ENCODE assay signal across 25 mouse cellular contexts in genomic region chr1:100973713-100974112, GRCm38 (mm10).
"Had no signal": no experiment of that assay in that cellular context is flagged by ENCODE, and none has a peak within 500 bp of the region (broad histone marks: within the 10 kb centered on the region; RNA-seq: fewer than 3 reads in every experiment).

No protein-coding gene starts in this region.

- DNase-seq: cerebellum, adult 9-10 months; cerebellum, adult 9-11 months; cerebellum, postnatal 10 days; cerebellum, postnatal 14 days; cerebellum, postnatal 25 days; cerebellum, postnatal 36 days; embryo, embryonic 11 days; forebrain, postnatal 0 days; gastrocnemius, adult 2 months; gastrocnemius, postnatal 10 days; gastrocnemius, postnatal 14 days; gastrocnemius, postnatal 25 days; gastrocnemius, postnatal 36 days; heart, adult 11 months; heart, adult 18-20 months; heart, adult 2 months had no signal

- H3K9ac ChIP-seq: embryonic facial prominence, embryonic 12.5 days; embryonic facial prominence, embryonic 13.5 days; embryonic facial prominence, embryonic 15.5 days; forebrain, embryonic 12.5 days; forebrain, embryonic 13.5 days; forebrain, embryonic 15.5 days; forebrain, postnatal 0 days had no signal

- H3K27me3 ChIP-seq: embryonic facial prominence, embryonic 12.5 days; embryonic facial prominence, embryonic 13.5 days; embryonic facial prominence, embryonic 15.5 days; forebrain, embryonic 12.5 days; forebrain, embryonic 13.5 days; forebrain, embryonic 15.5 days had no signal

- H3K9me3 ChIP-seq: embryonic facial prominence, embryonic 10.5 days; embryonic facial prominence, embryonic 12.5 days; embryonic facial prominence, embryonic 13.5 days; embryonic facial prominence, embryonic 15.5 days; forebrain, embryonic 10.5 days; forebrain, embryonic 12.5 days; forebrain, embryonic 13.5 days; forebrain, embryonic 15.5 days had no signal

- H3K4me1 ChIP-seq: embryonic facial prominence, embryonic 10.5 days; embryonic facial prominence, embryonic 12.5 days; embryonic facial prominence, embryonic 13.5 days; embryonic facial prominence, embryonic 15.5 days; forebrain, embryonic 10.5 days; forebrain, embryonic 12.5 days; forebrain, embryonic 13.5 days; forebrain, embryonic 15.5 days had no signal

- H3K27ac ChIP-seq: embryonic facial prominence, embryonic 10.5 days; embryonic facial prominence, embryonic 12.5 days; embryonic facial prominence, embryonic 13.5 days; embryonic facial prominence, embryonic 15.5 days; forebrain, embryonic 10.5 days; forebrain, embryonic 12.5 days; forebrain, embryonic 13.5 days; forebrain, embryonic 15.5 days; gastrocnemius, adult 2 months; heart, adult 2 months had no signal

- H3K4me3 ChIP-seq: embryonic facial prominence, embryonic 10.5 days; embryonic facial prominence, embryonic 12.5 days; embryonic facial prominence, embryonic 13.5 days; embryonic facial prominence, embryonic 15.5 days; erythroblast, embryonic 14.5 days; forebrain, embryonic 10.5 days; forebrain, embryonic 12.5 days; forebrain, embryonic 13.5 days; forebrain, embryonic 15.5 days; gastrocnemius, adult 2 months; heart, adult 2 months had no signal

- H3K36me3 ChIP-seq: embryonic facial prominence, embryonic 10.5 days; embryonic facial prominence, embryonic 12.5 days; embryonic facial prominence, embryonic 13.5 days; embryonic facial prominence, embryonic 15.5 days; forebrain, embryonic 10.5 days; forebrain, embryonic 12.5 days; forebrain, embryonic 15.5 days had no signal
